Mouse (Mus musculus): Measurements from ENCODE around the gene Gfpt1.
A peak's percentile ranks its signal among the peaks of the same experiment; 100 is the strongest.

GRCm38 (mm10) chr6:87002521-87003055, 40.1 kb upstream of the Gfpt1 start:
- TF ChIP-seq POLR2A (IDR thresholded peaks at IDR 0.05; ENCODE audit: borderline replicate concordance, control insufficient read depth, low read depth, low read length) (no peak), CTCF (IDR thresholded peaks at IDR 0.05; ENCODE audit: control insufficient read depth, insufficient read depth, low read length) (peak; percentile 74)

Data from bone marrow, adult 2 months (tissue).